Mouse (Mus musculus) G1E (cell line): ENCODE results near the gene Taar9.

Experiments used
- CTCF ChIP-seq: IDR thresholded peaks from 2 replicates; pipeline ENCODE4 v1.5.1; 2012; ENCODE audit warnings: low read depth, low read length, inconsistent platforms, mixed read lengths
- POLR2AphosphoS5 ChIP-seq: IDR thresholded peaks from 2 replicates; pipeline ENCODE4 v1.6.1; 2012; ENCODE audit warnings: low read depth, low read length, inconsistent platforms; ENCODE audit not compliant: insufficient replicate concordance
- TAL1 ChIP-seq: conservative IDR thresholded peaks from 2 replicates; pipeline ENCODE4 v1.6.1; 2012; ENCODE audit warnings: low read depth, low read length, inconsistent platforms, mixed read lengths

GRCm38 (mm10) chr10:24108236-24108635 is 1.1 kb downstream of the Taar9 start:
- TF ChIP-seq CTCF = no peak
- TF ChIP-seq POLR2AphosphoS5 = no peak
- TF ChIP-seq TAL1 = no peak
